Mouse (Mus musculus): ENCODE data around the gene Slc25a47.

DNA sequence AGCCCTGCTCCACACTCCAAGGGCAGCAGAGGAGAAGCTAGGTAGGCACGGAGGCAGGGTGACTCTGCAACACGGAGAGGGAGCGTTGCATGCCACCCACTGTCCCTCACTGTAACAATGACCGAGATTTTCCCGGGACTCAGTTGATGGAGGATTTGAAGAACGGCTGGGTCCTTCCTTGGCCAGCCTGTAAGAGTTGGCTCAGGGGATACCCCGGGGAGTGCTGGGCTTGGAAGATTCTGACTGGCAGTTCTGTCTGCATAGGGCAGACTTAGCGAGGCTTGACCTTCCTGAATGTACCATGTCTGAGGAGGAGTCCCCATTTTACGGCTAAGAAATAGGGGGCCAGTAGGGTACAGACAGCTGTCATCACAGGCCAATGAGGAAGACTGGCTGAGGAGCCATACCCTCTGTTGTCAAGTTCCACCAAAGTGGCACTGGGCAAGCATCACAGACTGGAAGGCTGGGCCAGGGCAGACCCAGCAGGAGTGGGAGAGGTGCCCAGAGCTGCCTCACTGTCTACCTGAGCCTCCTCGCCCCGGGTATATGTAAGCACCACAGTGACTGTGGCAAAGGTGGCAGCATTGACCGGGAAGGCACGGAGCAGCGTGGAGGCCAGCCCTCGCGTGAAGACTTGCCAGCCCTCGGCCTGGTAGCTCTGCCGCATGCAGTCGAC is 9.4 kb upstream of the Slc25a47 start:
- TF ChIP-seq CTCF (IDR thresholded peaks at IDR 0.05; ENCODE audit: extremely low read depth, insufficient read depth, low read length) (no peak), POLR2A (IDR thresholded peaks at IDR 0.05; ENCODE audit: extremely low read depth, insufficient read depth, low read length) (no peak)
